Mouse (Mus musculus): ENCODE measurements around the gene Bend7. TPM values are rescaled to one million over a fixed set of nuclear protein-coding genes. Genes with fewer than 3 reads are reported as not detected.

Gene Bend7
- polyA plus RNA-seq, 1 experiment from 2014 or later = 8.7 TPM

DNA sequence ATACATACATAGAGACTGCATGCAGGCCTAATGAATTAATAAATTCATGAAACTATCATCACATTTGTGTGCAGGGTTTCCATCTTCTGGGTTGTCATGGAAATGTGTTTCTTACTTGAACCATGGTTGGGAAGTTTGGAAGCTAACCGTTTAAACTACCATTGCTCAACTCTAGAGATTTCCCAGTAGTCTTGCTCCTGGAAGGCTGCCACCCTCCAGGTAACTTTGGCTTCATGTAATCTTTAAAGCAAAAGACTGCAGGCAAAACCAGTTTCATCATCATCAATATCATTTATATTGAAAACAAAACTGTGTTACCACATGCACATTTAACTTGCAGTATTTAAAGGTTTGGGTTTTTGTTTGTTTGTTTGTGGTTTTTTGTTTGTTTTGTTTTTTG, 16.3 kb downstream of the Bend7 start:
- Histone ChIP-seq H3K9me3 (ENCODE audit: control insufficient read depth, low read length) (no peaks in the 10 kb centered on the region), H3K9ac (no peak overlapping the region), H3K27me3 (ENCODE audit: control insufficient read depth, insufficient read depth, low read length) (no peaks in the 10 kb centered on the region), H3K27ac (no peak overlapping the region), H3K4me2 (replicated peaks) (no peak overlapping the region), H3K4me3 (replicated peaks; ENCODE audit: low read length) (no peak overlapping the region), H3K36me3 (replicated peaks; ENCODE audit: control insufficient read depth, insufficient read depth) (no peaks in the 10 kb centered on the region), H3K4me1 (replicated peaks; ENCODE audit: control insufficient read depth, insufficient read depth, low read length) (no peaks in the 10 kb centered on the region)
- no peak for DNase-seq (ENCODE audit: low spot score)
- no peak for ATAC-seq (ENCODE audit: low FRiP score)
- WGBS = 100% methylated on average over 1 of the region's 1 CpGs

GRCm38 (mm10) chr2:4736095-4736797, 18.6 kb downstream of the Bend7 start:
- H3K9ac ChIP-seq = no peak overlapping the region
- no peaks in the 10 kb centered on the region for H3K9me3 ChIP-seq (ENCODE audit: control insufficient read depth, low read length)
- H3K36me3 ChIP-seq (replicated peaks; ENCODE audit: control insufficient read depth, insufficient read depth) = no peaks in the 10 kb centered on the region
- DNase-seq (ENCODE audit: low spot score) (no peak), ATAC-seq (ENCODE audit: low FRiP score) (no peak)
- no peak overlapping the region for H3K4me3 ChIP-seq (replicated peaks; ENCODE audit: low read length)
- H3K27ac ChIP-seq = no peak overlapping the region
- 89% methylated on average over 7 of the region's 7 CpGs for WGBS
- no peaks in the 10 kb centered on the region for H3K4me1 ChIP-seq (replicated peaks; ENCODE audit: control insufficient read depth, insufficient read depth, low read length)
- H3K4me2 ChIP-seq (replicated peaks) = no peak overlapping the region
- H3K27me3 ChIP-seq (ENCODE audit: control insufficient read depth, insufficient read depth, low read length) = no peaks in the 10 kb centered on the region

GRCm38 (mm10) chr2:4736798-4737155, 19.1 kb downstream of the Bend7 start:
- Histone ChIP-seq H3K4me3 (replicated peaks; ENCODE audit: low read length) (no peak overlapping the region), H3K27ac (no peak overlapping the region), H3K9ac (no peak overlapping the region), H3K4me1 (replicated peaks; ENCODE audit: control insufficient read depth, insufficient read depth, low read length) (no peaks in the 10 kb centered on the region), H3K27me3 (ENCODE audit: control insufficient read depth, insufficient read depth, low read length) (no peaks in the 10 kb centered on the region), H3K4me2 (replicated peaks) (no peak overlapping the region), H3K36me3 (replicated peaks; ENCODE audit: control insufficient read depth, insufficient read depth) (no peaks in the 10 kb centered on the region), H3K9me3 (ENCODE audit: control insufficient read depth, low read length) (no peaks in the 10 kb centered on the region)
- WGBS = 86% methylated on average over 4 of the region's 4 CpGs
- ATAC-seq (ENCODE audit: low FRiP score) (no peak), DNase-seq (ENCODE audit: low spot score) (no peak)

DNA sequence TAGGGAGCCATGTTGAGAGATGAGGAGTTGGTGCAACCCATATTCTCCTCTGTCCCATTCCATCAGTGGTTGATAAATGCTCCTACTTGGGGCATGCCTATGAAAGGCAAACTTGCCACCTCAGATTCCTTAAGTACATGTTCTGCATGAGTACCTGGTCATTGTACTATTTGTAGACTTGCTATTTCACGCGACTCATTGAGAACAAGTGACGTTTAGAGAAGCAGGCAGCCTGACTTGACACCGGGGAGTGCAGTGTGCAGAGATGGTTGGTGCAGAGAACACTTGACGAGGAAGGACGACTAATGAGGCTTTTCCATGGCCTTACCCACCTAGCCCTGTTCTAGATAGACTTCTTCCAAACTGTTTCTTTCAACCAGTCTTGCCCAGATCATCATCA, 34.3 kb downstream of the Bend7 start:
- no peak overlapping the region for H3K4me3 ChIP-seq (replicated peaks; ENCODE audit: low read length)
- ATAC-seq (ENCODE audit: low FRiP score) = no peak
- H3K27me3 ChIP-seq (ENCODE audit: control insufficient read depth, insufficient read depth, low read length) = no peaks in the 10 kb centered on the region
- H3K36me3 ChIP-seq (replicated peaks; ENCODE audit: control insufficient read depth, insufficient read depth) = no peaks in the 10 kb centered on the region
- H3K4me2 ChIP-seq (replicated peaks) = no peak overlapping the region
- H3K27ac ChIP-seq = no peak overlapping the region
- 89% methylated on average over 6 of the region's 6 CpGs for WGBS
- no peak overlapping the region for H3K9ac ChIP-seq
- no peak for DNase-seq (ENCODE audit: low spot score)
- no peaks in the 10 kb centered on the region for H3K9me3 ChIP-seq (ENCODE audit: control insufficient read depth, low read length)
- no peaks in the 10 kb centered on the region for H3K4me1 ChIP-seq (replicated peaks; ENCODE audit: control insufficient read depth, insufficient read depth, low read length)

DNA sequence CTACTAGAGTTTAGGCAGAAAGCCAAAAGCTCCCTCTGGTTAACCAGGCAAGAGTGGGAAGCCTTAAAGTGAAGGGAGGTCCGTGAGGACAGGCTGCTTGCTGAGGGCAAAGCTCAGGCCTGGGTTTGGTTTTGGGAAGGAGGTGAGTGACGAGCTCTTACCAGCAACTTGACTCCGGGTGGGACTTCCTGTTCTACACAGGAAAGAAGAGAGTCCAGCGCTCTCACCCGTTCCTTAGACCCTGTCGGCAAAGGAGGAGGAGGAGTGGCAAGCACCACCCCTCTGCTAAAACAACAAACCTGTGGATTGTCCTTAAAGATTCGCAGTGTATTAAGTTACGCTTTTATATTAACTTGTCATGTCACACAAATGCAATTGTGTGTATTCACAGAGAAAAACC, 38.1 kb downstream of the Bend7 start:
- Histone ChIP-seq H3K4me1 (replicated peaks; ENCODE audit: control insufficient read depth, insufficient read depth, low read length) (no peaks in the 10 kb centered on the region), H3K9me3 (ENCODE audit: control insufficient read depth, low read length) (no peaks in the 10 kb centered on the region), H3K36me3 (replicated peaks; ENCODE audit: control insufficient read depth, insufficient read depth) (0 out of 2 replicates have a peak, but pooled peaks cover 3% of the 10 kb centered on the region), H3K4me2 (replicated peaks) (no peak overlapping the region), H3K27me3 (ENCODE audit: control insufficient read depth, insufficient read depth, low read length) (no peaks in the 10 kb centered on the region), H3K4me3 (replicated peaks; ENCODE audit: low read length) (no peak overlapping the region), H3K27ac (no peak overlapping the region), H3K9ac (no peak overlapping the region)
- 84% methylated on average over 8 of the region's 8 CpGs for WGBS
- DNase-seq (ENCODE audit: low spot score) (no peak), ATAC-seq (ENCODE audit: low FRiP score) (no peak)

GRCm38 (mm10) chr2:4757218-4757617, 39.6 kb downstream of the Bend7 start:
- 88% methylated on average over 3 of the region's 3 CpGs for WGBS
- H3K27ac ChIP-seq = no peak overlapping the region
- no peaks in the 10 kb centered on the region for H3K4me1 ChIP-seq (replicated peaks; ENCODE audit: control insufficient read depth, insufficient read depth, low read length)
- DNase-seq (ENCODE audit: low spot score) = no peak
- 0 out of 2 replicates have a peak, but pooled peaks cover 3% of the 10 kb centered on the region for H3K36me3 ChIP-seq (replicated peaks; ENCODE audit: control insufficient read depth, insufficient read depth)
- H3K27me3 ChIP-seq (ENCODE audit: control insufficient read depth, insufficient read depth, low read length) = no peaks in the 10 kb centered on the region
- ATAC-seq (ENCODE audit: low FRiP score) = no peak
- no peak overlapping the region for H3K4me3 ChIP-seq (replicated peaks; ENCODE audit: low read length)
- H3K9me3 ChIP-seq (ENCODE audit: control insufficient read depth, low read length) = no peaks in the 10 kb centered on the region
- H3K9ac ChIP-seq = no peak overlapping the region
- H3K4me2 ChIP-seq (replicated peaks) = no peak overlapping the region

GRCm38 (mm10) chr2:4760741-4761140, 43.1 kb downstream of the Bend7 start:
- 81% methylated on average over 5 of the region's 5 CpGs for WGBS

GRCm38 (mm10) chr2:4761906-4762305, 44.3 kb downstream of the Bend7 start:
- ATAC-seq (ENCODE audit: low FRiP score) (no peak), DNase-seq (ENCODE audit: low spot score) (no peak)
- H3K9ac ChIP-seq = no peak overlapping the region
- no peaks in the 10 kb centered on the region for H3K27me3 ChIP-seq (ENCODE audit: control insufficient read depth, insufficient read depth, low read length)
- no peak overlapping the region for H3K4me2 ChIP-seq (replicated peaks)
- H3K9me3 ChIP-seq (ENCODE audit: control insufficient read depth, low read length) = no peaks in the 10 kb centered on the region
- peaks cover 7% of the 10 kb centered on the region; the same call in 1 of the 2 replicates for H3K36me3 ChIP-seq (replicated peaks; ENCODE audit: control insufficient read depth, insufficient read depth)
- no peak overlapping the region for H3K4me3 ChIP-seq (replicated peaks; ENCODE audit: low read length)
- no peaks in the 10 kb centered on the region for H3K4me1 ChIP-seq (replicated peaks; ENCODE audit: control insufficient read depth, insufficient read depth, low read length)
- 87% methylated on average over 5 of the region's 5 CpGs for WGBS
- H3K27ac ChIP-seq = no peak overlapping the region

More at GRCm38 (mm10) chr2:4760741-4761140, 43.1 kb downstream of the Bend7 start:
- DNase-seq (ENCODE audit: low spot score) (no peak), ATAC-seq (ENCODE audit: low FRiP score) (no peak)
- no peak overlapping the region for H3K9ac ChIP-seq
- no peak overlapping the region for H3K4me2 ChIP-seq (replicated peaks)
- no peaks in the 10 kb centered on the region for H3K9me3 ChIP-seq (ENCODE audit: control insufficient read depth, low read length)
- no peak overlapping the region for H3K27ac ChIP-seq
- H3K4me1 ChIP-seq (replicated peaks; ENCODE audit: control insufficient read depth, insufficient read depth, low read length) = no peaks in the 10 kb centered on the region
- H3K36me3 ChIP-seq (replicated peaks; ENCODE audit: control insufficient read depth, insufficient read depth) = peaks cover 7% of the 10 kb centered on the region; the same call in 1 of the 2 replicates
- no peak overlapping the region for H3K4me3 ChIP-seq (replicated peaks; ENCODE audit: low read length)
- H3K27me3 ChIP-seq (ENCODE audit: control insufficient read depth, insufficient read depth, low read length) = no peaks in the 10 kb centered on the region

- no peak overlapping the region for H3K9ac ChIP-seq
- no peaks in the 10 kb centered on the region for H3K27me3 ChIP-seq (ENCODE audit: control insufficient read depth, insufficient read depth, low read length)
- no peaks in the 10 kb centered on the region for H3K4me1 ChIP-seq (replicated peaks; ENCODE audit: control insufficient read depth, insufficient read depth, low read length)
- H3K9me3 ChIP-seq (ENCODE audit: control insufficient read depth, low read length) = no peaks in the 10 kb centered on the region
- ATAC-seq (ENCODE audit: low FRiP score) (no peak), DNase-seq (ENCODE audit: low spot score) (no peak)
- peaks cover 3% of the 10 kb centered on the region; the same call in 1 of the 2 replicates for H3K36me3 ChIP-seq (replicated peaks; ENCODE audit: control insufficient read depth, insufficient read depth)
- no peak overlapping the region for H3K4me2 ChIP-seq (replicated peaks)
- H3K4me3 ChIP-seq (replicated peaks; ENCODE audit: low read length) = no peak overlapping the region
- 88% methylated on average over 3 of the region's 3 CpGs for WGBS
- no peak overlapping the region for H3K27ac ChIP-seq
Observed at GRCm38 (mm10) chr2:4764071-4764470, 46.4 kb downstream of the Bend7 start.

GRCm38 (mm10) chr2:4770376-4770775, 52.7 kb downstream of the Bend7 start:
- no peaks in the 10 kb centered on the region for H3K9me3 ChIP-seq (ENCODE audit: control insufficient read depth, low read length)
- no peaks in the 10 kb centered on the region for H3K36me3 ChIP-seq (replicated peaks; ENCODE audit: control insufficient read depth, insufficient read depth)
- H3K4me1 ChIP-seq (replicated peaks; ENCODE audit: control insufficient read depth, insufficient read depth, low read length) = no peaks in the 10 kb centered on the region
- H3K4me2 ChIP-seq (replicated peaks) = no peak overlapping the region
- ATAC-seq (ENCODE audit: low FRiP score) = no peak
- no peak for DNase-seq (ENCODE audit: low spot score)
- WGBS = 91% methylated on average over 2 of the region's 2 CpGs
- H3K9ac ChIP-seq = no peak overlapping the region
- no peak overlapping the region for H3K27ac ChIP-seq
- H3K4me3 ChIP-seq (replicated peaks; ENCODE audit: low read length) = no peak overlapping the region
- H3K27me3 ChIP-seq (ENCODE audit: control insufficient read depth, insufficient read depth, low read length) = no peaks in the 10 kb centered on the region
